Mouse (Mus musculus) A20 (cell line): ENCODE measurements around the gene Crim1.

Source experiments
- DNase-seq: peaks from one replicate; pipeline ENCODE4 v3.0.0-alpha.2; 2011; ENCODE audit warnings: low read depth, low spot score

The Crim1 gene

DNA sequence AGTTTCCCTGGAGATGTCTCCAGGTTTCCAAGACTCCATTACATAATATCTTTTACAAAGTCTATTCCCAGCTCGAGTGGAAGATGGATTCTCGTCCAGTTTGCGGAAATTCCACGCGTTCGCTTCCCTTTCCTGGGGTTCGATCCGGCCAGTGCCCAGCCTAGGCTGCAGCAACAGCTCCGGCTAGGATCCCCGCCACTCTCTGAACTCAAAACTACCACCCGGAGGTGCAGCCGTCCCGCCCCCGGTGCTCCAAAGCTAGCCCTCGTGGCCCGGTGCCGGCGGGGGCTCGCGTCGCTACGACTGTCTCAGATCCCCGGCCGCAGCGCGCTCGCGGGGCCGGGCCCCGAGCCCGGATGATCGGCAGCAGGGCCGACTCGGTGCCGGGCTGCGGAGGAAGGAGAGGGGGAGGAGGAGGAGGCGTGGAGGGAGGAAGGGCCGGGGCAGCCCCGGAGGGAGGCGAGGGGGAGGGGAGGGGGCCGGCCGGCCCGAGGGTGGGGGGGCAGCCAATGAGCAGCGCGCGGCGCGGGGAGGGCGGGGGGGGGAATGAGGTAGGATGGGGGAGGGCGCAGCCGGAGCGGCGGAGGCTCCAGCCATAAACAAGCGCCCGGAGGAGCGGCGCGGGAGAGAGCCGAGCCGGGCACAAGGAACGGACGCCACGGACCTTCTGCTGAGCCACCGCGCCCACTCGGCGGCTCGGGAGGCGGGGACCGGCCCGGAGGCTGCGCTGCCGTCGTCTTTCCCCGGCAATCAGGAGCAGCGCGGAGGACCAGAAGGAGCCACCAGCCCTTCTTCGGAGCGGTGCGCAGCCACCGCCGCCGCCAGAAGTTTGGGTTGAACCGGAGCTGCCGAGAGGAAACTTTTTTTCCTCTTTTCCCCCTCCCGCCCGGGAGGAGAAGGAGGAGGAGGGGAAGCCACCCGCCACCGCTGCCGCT lies at the start of gene Crim1:
Gene Crim1 (plus strand): TSS at position 623 of the 935 bp plus-strand sequence.
- no peak for DNase-seq

DNA sequence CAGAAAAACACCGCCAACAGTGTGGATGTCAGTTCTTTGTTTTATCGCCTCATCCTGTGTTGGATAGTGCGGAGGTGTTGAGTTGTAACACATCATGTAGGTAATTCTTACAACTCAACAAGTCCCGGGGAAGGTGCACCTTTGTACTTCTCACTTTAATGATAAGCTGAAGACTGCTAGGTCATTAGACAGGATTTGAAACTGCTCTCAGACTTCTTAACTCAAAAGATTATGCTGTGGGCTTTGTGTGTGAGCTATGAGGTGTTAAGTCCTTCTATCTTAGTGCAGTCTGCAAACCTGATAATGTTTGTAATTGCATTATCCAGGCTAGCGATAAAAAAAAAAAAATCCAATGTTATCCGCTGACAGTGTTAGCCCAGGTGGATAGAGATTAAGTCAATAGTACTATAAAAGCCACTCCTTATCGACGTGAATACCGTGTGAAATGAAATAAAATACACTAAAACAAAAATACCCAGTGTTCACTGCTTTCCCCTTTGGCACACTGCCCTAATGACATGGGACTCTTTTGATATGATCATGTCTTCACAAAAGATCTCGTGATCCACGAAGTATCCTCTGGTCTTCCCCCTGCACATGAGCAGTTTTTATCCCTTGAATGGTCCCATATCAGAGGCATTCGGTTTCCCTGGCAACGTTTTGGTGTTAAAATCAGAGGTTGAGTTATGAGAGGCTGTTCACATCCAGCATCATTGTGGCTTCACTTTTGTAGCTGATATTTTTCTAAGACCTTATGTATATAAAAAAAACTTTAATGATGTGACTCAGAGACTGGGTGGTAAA lies 48.4 kb upstream of the Crim1 start:
- no peak for DNase-seq

- peak; percentile 44 for DNase-seq
Observed at GRCm38 (mm10) chr17:78163278-78163677, 36.8 kb upstream of the Crim1 start.

DNA sequence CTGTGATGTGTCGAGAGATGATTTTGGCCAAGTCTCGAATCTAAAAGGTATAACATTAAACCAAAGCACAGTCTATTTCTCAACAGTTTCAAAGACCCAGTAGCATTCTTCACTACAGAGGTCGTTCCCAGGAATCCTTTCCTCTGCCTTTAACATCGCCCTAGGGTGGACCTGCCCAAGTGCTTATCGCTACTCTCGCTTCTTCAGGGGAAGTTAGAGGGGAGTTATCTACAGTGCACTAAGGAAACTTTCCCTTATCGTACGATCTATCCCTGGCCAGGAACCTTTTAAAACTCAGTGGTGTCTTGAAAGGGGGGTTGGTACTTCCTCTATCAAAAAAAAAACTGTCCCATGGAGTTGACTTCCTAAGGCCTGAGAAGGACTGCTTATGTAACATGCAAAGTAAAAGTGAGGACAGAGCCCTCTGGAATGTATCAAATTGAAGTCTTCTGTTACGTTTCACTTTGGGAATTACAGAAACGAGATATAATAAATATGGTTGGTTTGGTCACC lies 36.3 kb upstream of the Crim1 start:
- DNase-seq: no peak

GRCm38 (mm10) chr17:78165855-78166254 lies 34.2 kb upstream of the Crim1 start:
- DNase-seq: no peak

DNA sequence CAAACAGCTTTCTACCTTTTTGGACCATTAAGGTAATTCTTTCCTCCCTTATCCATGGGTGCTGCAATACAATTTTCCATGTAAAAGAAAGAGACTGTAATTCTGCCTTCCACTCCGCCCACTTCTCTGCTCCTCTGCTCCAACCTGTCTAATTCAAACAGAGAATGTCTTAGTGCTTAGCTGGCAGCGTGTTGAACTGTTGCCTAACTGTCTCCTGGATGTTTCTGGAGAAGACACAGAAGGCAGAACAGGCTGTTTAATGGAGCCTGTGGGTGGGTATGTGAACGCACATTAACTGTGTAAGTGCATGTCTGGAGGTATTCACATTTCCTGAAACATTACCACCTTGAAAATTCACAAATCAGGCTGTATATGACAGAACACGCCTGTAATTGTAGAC lies 33.5 kb upstream of the Crim1 start:
- DNase-seq: no peak

- DNase-seq: no peak
Observed at GRCm38 (mm10) chr17:78172371-78172770, 27.7 kb upstream of the Crim1 start.

- DNase-seq: no peak
Observed at GRCm38 (mm10) chr17:78180766-78181165, 19.3 kb upstream of the Crim1 start.

DNA sequence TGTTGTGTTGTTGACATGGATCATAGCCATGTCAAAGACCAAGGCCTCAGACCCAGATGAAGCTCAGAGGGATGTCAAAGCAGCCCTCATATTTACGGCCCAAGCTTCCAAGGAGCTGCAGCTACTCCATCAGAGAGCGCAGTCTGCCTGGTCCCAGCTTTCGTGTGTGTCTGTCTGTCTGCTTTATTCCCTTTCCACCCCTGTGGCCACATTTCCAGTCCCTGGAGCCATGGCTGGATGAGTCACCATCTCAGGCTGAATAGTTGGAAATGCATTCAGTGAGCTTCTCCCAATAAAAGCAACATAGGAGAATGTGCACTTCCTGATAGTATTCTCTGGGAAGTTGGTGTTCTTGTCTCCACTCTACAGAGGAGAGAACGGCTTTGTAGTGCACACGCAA lies 3.9 kb upstream of the Crim1 start:
- DNase-seq: no peak

DNA sequence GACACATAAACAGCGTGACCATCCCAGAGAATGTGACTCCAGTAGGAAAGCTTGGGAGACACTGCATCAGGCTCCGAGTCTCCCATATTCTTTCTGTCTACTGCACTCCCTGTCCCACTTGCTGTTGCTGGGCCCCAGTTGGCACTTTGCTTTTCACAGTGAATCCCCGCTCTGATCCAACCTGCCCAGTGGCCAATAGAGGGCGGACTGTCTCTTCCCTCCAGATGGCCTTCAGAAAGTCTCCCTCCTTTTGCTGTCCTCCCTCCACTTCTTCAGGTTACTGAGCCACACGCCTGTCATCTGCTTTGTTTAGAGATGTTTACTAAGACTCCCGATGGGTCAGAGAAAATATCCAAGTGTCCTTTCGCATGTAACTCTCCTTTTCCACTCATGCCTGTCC lies 2.9 kb upstream of the Crim1 start:
- DNase-seq: no peak

DNA sequence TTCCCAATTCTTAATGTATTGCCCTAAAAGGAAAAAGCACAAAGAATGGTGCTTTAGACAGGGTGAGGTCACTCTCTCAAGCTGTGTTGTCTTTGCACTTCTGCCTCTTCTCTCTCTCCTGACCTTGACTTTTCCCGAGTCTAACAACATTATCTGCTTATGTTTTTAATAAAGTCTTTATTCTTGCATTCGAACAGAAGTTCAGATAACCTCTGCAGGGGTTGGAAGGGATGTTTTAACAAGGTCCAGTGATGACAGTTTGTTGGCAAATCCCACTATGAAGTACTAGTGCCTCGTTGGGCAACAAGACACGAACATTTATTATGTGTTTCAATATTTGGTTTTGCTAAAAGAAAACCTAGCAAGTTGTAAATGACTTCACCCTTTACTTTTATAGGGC lies 1.9 kb upstream of the Crim1 start:
- DNase-seq: no peak

DNA sequence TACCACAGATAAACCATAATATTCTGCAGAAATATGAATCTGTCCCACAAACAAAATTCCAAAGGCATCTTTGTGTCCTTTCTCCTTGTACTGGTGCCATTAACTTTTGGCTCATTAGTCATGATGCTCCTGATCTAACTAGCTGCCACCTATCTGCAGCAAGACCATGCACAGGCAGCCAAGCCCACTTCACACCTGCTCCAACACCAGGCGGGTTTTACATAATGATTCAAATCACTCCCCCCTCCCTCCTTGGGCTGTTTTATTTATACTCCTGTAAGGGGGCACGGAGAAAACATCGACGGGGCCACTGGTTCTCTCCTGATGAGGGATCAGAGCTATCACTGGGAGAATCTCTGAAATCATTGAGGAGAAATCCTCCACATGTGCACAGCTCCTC lies 1.2 kb upstream of the Crim1 start:
- no peak for DNase-seq

DNA sequence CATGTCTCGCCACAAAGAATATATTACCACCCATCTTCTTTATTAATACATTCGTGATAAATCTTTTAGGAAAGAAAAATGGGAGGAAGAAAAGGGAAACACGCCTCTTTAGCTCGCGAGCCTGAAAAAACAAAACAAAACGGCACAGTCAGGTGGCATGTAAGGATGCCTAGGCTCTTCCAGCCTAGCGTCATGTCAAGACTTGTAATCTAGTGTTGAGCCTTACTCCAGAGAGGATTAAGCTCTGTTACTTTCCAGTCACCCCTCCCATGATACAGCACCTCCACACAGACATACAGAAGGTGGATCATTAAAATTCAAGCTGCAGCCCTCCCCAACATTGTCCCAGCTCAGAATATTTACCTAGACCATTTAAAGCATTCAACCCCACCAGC lies 820 bp upstream of the Crim1 start:
- no peak for DNase-seq

DNA sequence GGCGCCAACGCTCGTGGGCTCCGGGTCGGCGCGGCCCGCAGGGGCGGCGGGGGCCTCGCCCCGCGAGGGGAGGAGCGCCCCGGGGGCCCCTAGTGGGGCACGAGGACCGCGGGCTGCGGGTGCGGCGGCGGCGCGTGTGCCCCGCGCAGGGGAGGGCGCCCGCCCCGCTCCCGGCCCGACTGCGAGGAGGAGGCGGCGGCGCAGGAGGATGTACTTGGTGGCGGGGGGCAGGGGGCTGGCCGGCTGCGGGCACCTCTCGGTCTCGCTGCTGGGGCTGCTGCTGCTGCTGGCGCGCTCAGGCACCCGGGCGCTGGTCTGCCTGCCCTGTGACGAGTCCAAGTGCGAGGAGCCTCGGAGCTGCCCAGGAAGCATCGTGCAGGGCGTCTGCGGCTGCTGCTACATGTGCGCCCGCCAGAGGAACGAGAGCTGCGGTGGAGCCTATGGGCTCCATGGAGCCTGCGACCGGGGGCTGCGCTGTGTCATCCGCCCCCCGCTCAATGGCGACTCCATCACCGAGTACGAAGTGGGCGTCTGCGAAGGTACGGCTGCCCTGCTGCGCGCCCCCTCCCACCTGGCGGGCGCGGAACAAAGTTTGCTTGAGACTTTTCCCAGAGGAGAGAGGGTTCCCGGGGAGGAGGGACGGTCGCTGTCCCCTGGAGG lies 643 bp downstream of the Crim1 start:
- no peak for DNase-seq

GRCm38 (mm10) chr17:78201221-78202058 lies 1.4 kb downstream of the Crim1 start:
- DNase-seq: no peak

DNA sequence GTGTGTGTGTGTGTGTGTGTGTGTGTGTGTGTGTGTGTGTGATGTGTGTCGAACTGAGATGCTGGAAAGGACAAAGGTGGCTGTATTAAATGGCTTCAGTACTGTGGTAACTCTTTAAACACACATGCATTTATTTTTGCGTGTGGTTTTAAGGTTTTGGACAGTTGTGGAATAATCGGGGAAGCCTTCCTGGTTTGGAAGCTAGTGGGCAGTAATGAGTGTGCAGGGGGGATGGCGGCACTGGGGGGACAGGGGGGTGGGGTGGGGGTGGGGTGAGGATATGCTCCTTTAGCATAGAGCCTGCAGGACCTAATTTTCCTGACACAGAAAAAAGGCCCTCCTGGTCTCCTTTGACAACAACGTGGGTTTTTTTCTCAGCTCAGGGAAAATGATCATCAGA lies 2.2 kb downstream of the Crim1 start:
- DNase-seq: no peak

GRCm38 (mm10) chr17:78202756-78203155 lies 2.7 kb downstream of the Crim1 start:
- no peak for DNase-seq

DNA sequence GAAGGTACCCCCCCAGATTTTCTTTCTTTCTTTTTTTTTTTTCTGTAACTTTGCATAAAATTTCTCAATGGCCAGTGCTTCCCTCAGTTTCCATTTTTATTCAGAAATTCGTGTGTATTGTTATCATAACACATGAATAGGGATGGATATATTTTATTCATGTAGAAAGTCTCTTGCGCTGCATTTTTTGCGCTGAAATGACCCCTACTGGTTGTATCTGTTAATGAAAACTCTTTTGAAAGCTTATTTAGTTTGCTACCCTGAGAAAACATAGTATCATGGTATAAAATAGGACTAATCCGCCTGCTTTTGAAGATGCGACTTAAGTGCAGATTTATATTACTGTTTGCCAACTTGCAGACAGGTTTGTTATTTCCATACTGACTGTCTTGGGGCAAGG lies 3.4 kb downstream of the Crim1 start:
- DNase-seq: no peak

- DNase-seq: no peak
Observed at GRCm38 (mm10) chr17:78206421-78206820, 6.4 kb downstream of the Crim1 start.

DNA sequence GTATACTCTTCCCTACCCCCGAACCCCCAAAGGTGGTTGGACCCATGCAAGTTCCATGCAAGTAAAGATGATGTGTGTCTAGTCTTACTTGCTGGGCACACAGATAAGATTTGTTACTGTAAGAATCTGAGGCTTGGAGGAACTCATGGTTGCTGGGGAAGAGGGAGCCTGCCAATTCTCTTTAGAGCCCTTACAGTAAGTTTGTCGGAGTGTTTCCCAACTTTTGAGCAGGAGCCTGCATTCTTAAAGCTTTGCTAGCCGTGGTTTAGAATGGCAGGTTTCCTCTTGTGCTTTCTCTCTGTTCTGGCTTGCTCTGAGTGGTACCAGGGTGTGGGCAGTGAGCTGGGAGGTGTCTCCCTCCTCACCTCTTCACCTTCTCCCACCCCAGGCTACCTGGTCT lies 7.2 kb downstream of the Crim1 start:
- DNase-seq: no peak

DNA sequence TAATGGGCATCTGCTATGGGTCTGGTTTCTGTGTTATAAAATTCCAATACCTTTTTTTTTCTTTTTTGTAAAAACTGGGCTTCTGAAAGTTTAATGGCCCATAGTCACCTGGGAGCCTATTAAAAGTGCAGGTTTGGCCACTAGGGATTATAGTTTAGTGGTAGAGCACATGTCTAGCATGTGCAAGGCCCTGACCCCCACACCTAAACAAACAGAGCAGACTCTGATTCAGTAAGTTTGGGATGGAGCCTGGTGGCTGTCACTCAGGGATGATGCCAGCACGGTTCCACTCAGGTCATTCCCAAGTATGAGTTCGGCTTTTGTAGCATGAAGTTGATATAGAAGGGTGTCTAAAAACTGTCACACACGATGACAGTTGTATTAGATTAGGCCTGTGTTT lies 8.8 kb downstream of the Crim1 start:
- no peak for DNase-seq
